Mouse (Mus musculus): Measurements from ENCODE around the gene Ccdc28a. TPM values are rescaled to one million over a fixed set of nuclear protein-coding genes. Genes with fewer than 3 reads are reported as not detected.

Ccdc28a gene
- polyA plus RNA-seq (2015; fragmentation: Nextera tagmentation; extraction: Ambion mirVana) = 6.0 and 6.1 TPM in 2 replicates

GRCm38 (mm10) chr10:18234560-18235401 lies at the start of gene Ccdc28a:
TSS of gene Ccdc28a (minus strand) at chr10:18234998.

GRCm38 (mm10) chr10:18210726-18211125 lies 24.1 kb downstream of the Ccdc28a start, which contains the start of gene Ect2l:
TSS of gene Ect2l (minus strand) at chr10:18210890.

Other genes with a start within 250 kb of the Ccdc28a start
- 50.0 and 60.3 TPM in 2 replicates for gene Abracl, start 211.7 kb downstream of the Ccdc28a start, polyA plus RNA-seq (2015; fragmentation: Nextera tagmentation; extraction: Ambion mirVana)
- gene Reps1, start 179.1 kb downstream of the Ccdc28a start, polyA plus RNA-seq (2015; fragmentation: Nextera tagmentation; extraction: Ambion mirVana) = 31.3 and 32.1 TPM in 2 replicates
- 0.50 and 0.76 TPM in 2 replicates for gene Ect2l, start 24.1 kb downstream of the Ccdc28a start, polyA plus RNA-seq (2015; fragmentation: Nextera tagmentation; extraction: Ambion mirVana)
- gene Nhsl1, start 84.0 kb upstream of the Ccdc28a start, polyA plus RNA-seq (2015; fragmentation: Nextera tagmentation; extraction: Ambion mirVana) = 9.4 and 10.4 TPM in 2 replicates